ENCODE assay signal across 8 mouse cellular contexts in genomic region chr16:18289067-18289588, GRCm38 (mm10). TPM values are rescaled to one million over a fixed set of nuclear protein-coding genes. Genes with fewer than 3 reads are reported as not detected.
DNase-seq lines count a peak whose midpoint lies in the region; ATAC-seq lines count a peak whose summit lies in the region.

Gene Dgcr8, minus strand, starts transcription at chr16:18289246.

- intact Hi-C loops in heart, postnatal 14 days (cut with DNase I) = no loop called here

- H3K27me3 ChIP-seq in forebrain, embryonic 14.5 days (replicated peaks; ENCODE audit: control insufficient read depth, insufficient read depth, low read length) = no peaks in the 10 kb centered on the region
- H3K27me3 ChIP-seq in neural tube, embryonic 15.5 days (replicated peaks) = no peaks in the 10 kb centered on the region

- peak within 1 kb of the TSS; percentile 75 for H3K4me2 ChIP-seq in forebrain, embryonic 14.5 days (ENCODE audit: low read length)
- H3K4me2 ChIP-seq in neural tube, embryonic 15.5 days = peak within 1 kb of the TSS; percentile 92

- peaks cover 22% of the 10 kb centered on the region for H3K4me1 ChIP-seq in forebrain, embryonic 14.5 days (ENCODE audit: control insufficient read depth, insufficient read depth, low read length)
- peaks cover 33% of the 10 kb centered on the region for H3K4me1 ChIP-seq in neural tube, embryonic 15.5 days

- H3K4me3 ChIP-seq in forebrain, embryonic 14.5 days (ENCODE audit: low read depth, low read length) = peak within 1 kb of the TSS; percentile 93
- H3K4me3 ChIP-seq in neural tube, embryonic 15.5 days (replicated peaks) = peak within 1 kb of the TSS; percentile 99

- peaks cover 26% of the 10 kb centered on the region for H3K36me3 ChIP-seq in forebrain, embryonic 14.5 days (ENCODE audit: control insufficient read depth, insufficient read depth, low read length)
- H3K36me3 ChIP-seq in neural tube, embryonic 15.5 days = peaks cover 9% of the 10 kb centered on the region

- peak within 1 kb of the TSS; percentile 97 for H3K9ac ChIP-seq in forebrain, embryonic 14.5 days (ENCODE audit: low read length)
- peak within 1 kb of the TSS; percentile 97 for H3K9ac ChIP-seq in neural tube, embryonic 15.5 days (replicated peaks)

- peak; percentile 95 for DNase-seq in ES-CJ7 (ENCODE audit: low read depth, low spot score)
- DNase-seq in cerebellum, adult 11 months = peak; percentile 98
- DNase-seq in forebrain, embryonic 14.5 days (ENCODE audit: low spot score) = peak; percentile 99
- peak; percentile 99 for DNase-seq in heart, postnatal 14 days
- peak; percentile 98 for DNase-seq in layer of hippocampus, adult 11-12 months (ENCODE audit: low spot score)
- peak; percentile 98 for DNase-seq in lung, adult 18-20 months
- DNase-seq in testis, postnatal 14 days (ENCODE audit: low spot score) = peak; percentile 99

- peak; percentile 99 for ATAC-seq in forebrain, embryonic 14.5 days
- peak; percentile 99 for ATAC-seq in neural tube, embryonic 15.5 days (ENCODE audit: low FRiP score)

- H3K9me3 ChIP-seq in forebrain, embryonic 14.5 days (replicated peaks; ENCODE audit: control insufficient read depth, low read length) = no peaks in the 10 kb centered on the region
- no peaks in the 10 kb centered on the region for H3K9me3 ChIP-seq in neural tube, embryonic 15.5 days (replicated peaks)

- WGBS in forebrain, embryonic 14.5 days = under 1% methylated on average over 67 of the region's 71 CpGs
- WGBS in neural tube, embryonic 15.5 days = under 1% methylated on average over 63 of the region's 71 CpGs

- peak within 1 kb of the TSS; percentile 85 for H3K27ac ChIP-seq in forebrain, embryonic 14.5 days (ENCODE audit: low read depth, low read length)
- H3K27ac ChIP-seq in neural tube, embryonic 15.5 days (replicated peaks) = peak within 1 kb of the TSS; percentile 88

RNA-seq across cellular contexts. Expression of gene Dgcr8, which starts in this region (rescaled TPM):
- polyA plus RNA-seq in forebrain, embryonic 14.5 days (2014; fragmentation: Nextera tagmentation; extraction: Ambion mirVana) = 26.3 and 31.3 TPM in 2 replicates
- 10 to 100 TPM; 19.2 to 21.9 TPM for total RNA-seq in heart, postnatal 14 days (2021)
- 28.0 and 30.0 TPM in 2 replicates for polyA plus RNA-seq in neural tube, embryonic 15.5 days (2015; fragmentation: Nextera tagmentation; extraction: Ambion mirVana)

Comparison
In these comparisons a context has a peak if more than half of its experiments do, and no peak if none do; other contexts are left out.
1. Peak in every context shown above with its lines: DNase-seq, ATAC-seq, H3K4me3 ChIP-seq and H3K27ac ChIP-seq.